Mouse (Mus musculus) bone marrow, adult 2 months (tissue): ENCODE data around the gene C2cd4a. TPM values are rescaled to one million over a fixed set of nuclear protein-coding genes. Genes with fewer than 3 reads are reported as not detected.

Source experiments
- H3K27ac ChIP-seq: fragments of 200-500 bp; 2 replicates; pipeline ENCODE4 v1.5.1; 2012; ENCODE audit warnings: low read depth, mild to moderate bottlenecking, control low read depth, inconsistent platforms, low read length; ENCODE audit not compliant: control insufficient read depth, poor library complexity, insufficient read depth
- H3K4me1 ChIP-seq: fragments of 200-500 bp; 2 replicates; pipeline ENCODE4 v1.6.1; 2011; ENCODE audit warnings: low read length; ENCODE audit not compliant: control insufficient read depth, insufficient read depth
- H3K4me3 ChIP-seq: fragments of 200-500 bp; replicated peaks from 2 replicates; pipeline ENCODE3; 2011; ENCODE audit warnings: mild to moderate bottlenecking, low read depth, low read length, control low read depth; ENCODE audit not compliant: control insufficient read depth
- CTCF ChIP-seq: fragments of 200-500 bp; IDR thresholded peaks from 2 replicates; pipeline ENCODE4 v1.5.1; 2011; ENCODE audit warnings: low read length, control low read depth; ENCODE audit not compliant: control insufficient read depth, insufficient read depth
- POLR2A ChIP-seq: fragments of 200-500 bp; IDR thresholded peaks from 2 replicates; pipeline ENCODE4 v1.6.1; 2011; ENCODE audit warnings: low read depth, mild to moderate bottlenecking, control low read depth, low read length, borderline replicate concordance; ENCODE audit not compliant: control insufficient read depth
- WGBS: fragments of 180-500 bp; shearing (Covaris S2); methylation state at CpG from one replicate; pipeline ENCODE4 v1.1.7; 2018; 5-methylcytosine and 5-hydroxymethylcytosine counted together
- polyA plus RNA-seq: library from polyadenylated mRNA; stranded (reverse); fragments of >200 nt; gene quantifications from 2 replicates; pipeline ENCODE4 v1.2.4, GENCODE M21; 2011; ENCODE audit warnings: low replicate concordance; ENCODE audit not compliant: missing spikeins, insufficient read depth, insufficient read length

C2cd4a gene
- polyA plus RNA-seq, 1 experiment, result not detected

GRCm38 (mm10) chr9:67865411-67865810 lies 33.3 kb upstream of the C2cd4a start:
- H3K27ac ChIP-seq, result no peak overlapping the region
- WGBS, result 85% methylated on average over 7 of the region's 7 CpGs
- TF ChIP-seq CTCF (no peak), POLR2A (no peak)
- H3K4me3 ChIP-seq, result no peak overlapping the region
- peaks cover 1% of the 10 kb centered on the region; the same call in 1 of the 2 replicates for H3K4me1 ChIP-seq

- H3K4me3 ChIP-seq, result no peak overlapping the region
- TF ChIP-seq CTCF, result no peak
- TF ChIP-seq POLR2A, result no peak
- H3K27ac ChIP-seq, result no peak overlapping the region
- no peaks in the 10 kb centered on the region; the same call in 1 of the 2 replicates for H3K4me1 ChIP-seq
- 74% methylated on average over 4 of the region's 4 CpGs for WGBS
Observed at GRCm38 (mm10) chr9:67864011-67864410, 31.9 kb upstream of the C2cd4a start.

GRCm38 (mm10) chr9:67863332-67863731 lies 31.2 kb upstream of the C2cd4a start:
- TF ChIP-seq CTCF (no peak), POLR2A (no peak)
- Histone ChIP-seq H3K4me1 (no peaks in the 10 kb centered on the region; the same call in 1 of the 2 replicates), H3K27ac (no peak overlapping the region), H3K4me3 (no peak overlapping the region)
- 63% methylated on average over 5 of the region's 5 CpGs for WGBS

GRCm38 (mm10) chr9:67860273-67860672 lies 28.1 kb upstream of the C2cd4a start:
- Histone ChIP-seq H3K27ac (no peak overlapping the region), H3K4me1 (no peaks in the 10 kb centered on the region; the same call in 1 of the 2 replicates), H3K4me3 (no peak overlapping the region)
- WGBS, result 63% methylated on average over 2 of the region's 2 CpGs
- no peak for TF ChIP-seq POLR2A
- TF ChIP-seq CTCF, result no peak

- WGBS, result 62% methylated on average over 4 of the region's 4 CpGs
- H3K4me1 ChIP-seq, result peaks cover 2% of the 10 kb centered on the region
- no peak overlapping the region for H3K27ac ChIP-seq
- TF ChIP-seq CTCF (peak; percentile 33; the same call in 1 of the 2 replicates), POLR2A (no peak)
- H3K4me3 ChIP-seq, result no peak overlapping the region
Observed at GRCm38 (mm10) chr9:67851150-67851549, 19.0 kb upstream of the C2cd4a start.

GRCm38 (mm10) chr9:67849846-67850245 lies 17.7 kb upstream of the C2cd4a start:
- no peak for TF ChIP-seq POLR2A
- TF ChIP-seq CTCF, result no peak
- no peak overlapping the region for H3K4me3 ChIP-seq
- 96% methylated on average over 3 of the region's 3 CpGs for WGBS
- H3K4me1 ChIP-seq, result peaks cover 8% of the 10 kb centered on the region
- no peak overlapping the region for H3K27ac ChIP-seq

GRCm38 (mm10) chr9:67849397-67849796 lies 17.3 kb upstream of the C2cd4a start:
- Histone ChIP-seq H3K27ac (no peak overlapping the region), H3K4me1 (peaks cover 8% of the 10 kb centered on the region), H3K4me3 (no peak overlapping the region)
- TF ChIP-seq POLR2A, result no peak
- no peak for TF ChIP-seq CTCF
- 87% methylated on average over 12 of the region's 12 CpGs for WGBS

- 85% methylated on average over 3 of the region's 3 CpGs for WGBS
- peaks cover 11% of the 10 kb centered on the region for H3K4me1 ChIP-seq
- no peak for TF ChIP-seq CTCF
- no peak for TF ChIP-seq POLR2A
- H3K27ac ChIP-seq, result no peak overlapping the region
- no peak overlapping the region for H3K4me3 ChIP-seq
Observed at GRCm38 (mm10) chr9:67847606-67848005, 15.5 kb upstream of the C2cd4a start.

- 57% methylated on average over 2 of the region's 2 CpGs for WGBS
- Histone ChIP-seq H3K4me1 (peaks cover 11% of the 10 kb centered on the region), H3K4me3 (no peak overlapping the region), H3K27ac (no peak overlapping the region)
- no peak for TF ChIP-seq POLR2A
- no peak for TF ChIP-seq CTCF
Observed at GRCm38 (mm10) chr9:67846089-67846488, 14.0 kb upstream of the C2cd4a start.
